Mouse (Mus musculus): ENCODE measurements around the gene Rbm5. TPM values are rescaled to one million over a fixed set of nuclear protein-coding genes. Genes with fewer than 3 reads are reported as not detected.
A peak's percentile ranks its signal among the peaks of the same experiment; 100 is the strongest.

Gene Rbm5
- polyA plus RNA-seq, 1 experiment from 2014 or later, result 218 TPM

- Histone ChIP-seq H3K27ac (replicated peaks) (peak overlapping the region; percentile 81), H3K4me1 (peaks cover 99% of the 10 kb centered on the region), H3K4me3 (replicated peaks) (0 out of 2 replicates have a peak overlapping the region, but pooled peaks have one; percentile 3), H3K9me3 (replicated peaks) (no peaks in the 10 kb centered on the region), H3K4me2 (replicated peaks) (peak overlapping the region; percentile 21), H3K36me3 (peaks cover 17% of the 10 kb centered on the region; the same call in 1 of the 2 replicates), H3K9ac (no peak overlapping the region), H3K27me3 (no peaks in the 10 kb centered on the region)
- no peak for ATAC-seq (ENCODE audit: insufficient number of reproducible peaks, low FRiP score, low TSS enrichment, low read depth)
- 15% methylated on average over 9 of the region's 9 CpGs for WGBS
These were observed 71.3 kb downstream of the Rbm5 start for GRCm38 (mm10) chr9:107699376-107699980.

GRCm38 (mm10) chr9:107698611-107699190, 72.1 kb downstream of the Rbm5 start:
- 21% methylated on average over 14 of the region's 14 CpGs for WGBS
- Histone ChIP-seq H3K4me3 (replicated peaks) (no peak overlapping the region; the same call in 1 of the 2 replicates), H3K36me3 (peaks cover 16% of the 10 kb centered on the region; the same call in 1 of the 2 replicates), H3K4me1 (peaks cover 95% of the 10 kb centered on the region), H3K9me3 (replicated peaks) (no peaks in the 10 kb centered on the region), H3K27me3 (no peaks in the 10 kb centered on the region), H3K27ac (replicated peaks) (peak overlapping the region; percentile 81), H3K4me2 (replicated peaks) (peak overlapping the region; percentile 21), H3K9ac (no peak overlapping the region)
- no peak for ATAC-seq (ENCODE audit: insufficient number of reproducible peaks, low FRiP score, low TSS enrichment, low read depth)

GRCm38 (mm10) chr9:107697811-107698521, 72.8 kb downstream of the Rbm5 start:
- peaks cover 95% of the 10 kb centered on the region for H3K4me1 ChIP-seq
- peak overlapping the region; percentile 81 for H3K27ac ChIP-seq (replicated peaks)
- H3K36me3 ChIP-seq, result peaks cover 16% of the 10 kb centered on the region; the same call in 1 of the 2 replicates
- H3K9me3 ChIP-seq (replicated peaks), result no peaks in the 10 kb centered on the region
- H3K27me3 ChIP-seq, result no peaks in the 10 kb centered on the region
- 30% methylated on average over 14 of the region's 14 CpGs for WGBS
- peak overlapping the region; percentile 21; the same call in 1 of the 2 replicates for H3K4me2 ChIP-seq (replicated peaks)
- ATAC-seq (ENCODE audit: insufficient number of reproducible peaks, low FRiP score, low TSS enrichment, low read depth), result no peak
- no peak overlapping the region for H3K9ac ChIP-seq
- no peak overlapping the region for H3K4me3 ChIP-seq (replicated peaks)

- no peak for ATAC-seq (ENCODE audit: insufficient number of reproducible peaks, low FRiP score, low TSS enrichment, low read depth)
- peaks cover 91% of the 10 kb centered on the region for H3K4me1 ChIP-seq
- WGBS, result 52% methylated on average over 9 of the region's 9 CpGs
These were observed 73.8 kb downstream of the Rbm5 start for GRCm38 (mm10) chr9:107696845-107697610.

GRCm38 (mm10) chr9:107696106-107696479, 74.7 kb downstream of the Rbm5 start:
- no peak for ATAC-seq (ENCODE audit: insufficient number of reproducible peaks, low FRiP score, low TSS enrichment, low read depth)
- peak overlapping the region; percentile 63; the same call in 1 of the 2 replicates for H3K27ac ChIP-seq (replicated peaks)
- 31% methylated on average over 6 of the region's 6 CpGs for WGBS
- peaks cover 27% of the 10 kb centered on the region for H3K36me3 ChIP-seq
- no peaks in the 10 kb centered on the region for H3K9me3 ChIP-seq (replicated peaks)
- H3K4me2 ChIP-seq (replicated peaks), result no peak overlapping the region
- peaks cover 82% of the 10 kb centered on the region for H3K4me1 ChIP-seq
- H3K4me3 ChIP-seq (replicated peaks), result no peak overlapping the region
- H3K9ac ChIP-seq, result no peak overlapping the region
- no peaks in the 10 kb centered on the region for H3K27me3 ChIP-seq

More at GRCm38 (mm10) chr9:107696845-107697610, 73.8 kb downstream of the Rbm5 start:
- no peaks in the 10 kb centered on the region for H3K9me3 ChIP-seq (replicated peaks)
- H3K27me3 ChIP-seq, result no peaks in the 10 kb centered on the region
- H3K4me2 ChIP-seq (replicated peaks), result no peak overlapping the region
- H3K9ac ChIP-seq, result no peak overlapping the region
- peak overlapping the region; percentile 67; the same call in 1 of the 2 replicates for H3K27ac ChIP-seq (replicated peaks)
- H3K4me3 ChIP-seq (replicated peaks), result no peak overlapping the region
- peaks cover 21% of the 10 kb centered on the region for H3K36me3 ChIP-seq

GRCm38 (mm10) chr9:107695441-107696105, 75.2 kb downstream of the Rbm5 start:
- H3K9ac ChIP-seq, result no peak overlapping the region
- no peak for ATAC-seq (ENCODE audit: insufficient number of reproducible peaks, low FRiP score, low TSS enrichment, low read depth)
- H3K4me3 ChIP-seq (replicated peaks), result no peak overlapping the region
- H3K4me2 ChIP-seq (replicated peaks), result no peak overlapping the region
- peaks cover 77% of the 10 kb centered on the region for H3K4me1 ChIP-seq
- H3K36me3 ChIP-seq, result peaks cover 33% of the 10 kb centered on the region
- H3K27me3 ChIP-seq, result no peaks in the 10 kb centered on the region
- H3K27ac ChIP-seq (replicated peaks), result peak overlapping the region; percentile 63; the same call in 1 of the 2 replicates
- H3K9me3 ChIP-seq (replicated peaks), result no peaks in the 10 kb centered on the region
- WGBS, result 82% methylated on average over 12 of the region's 12 CpGs

GRCm38 (mm10) chr9:107694627-107695026, 76.2 kb downstream of the Rbm5 start:
- Histone ChIP-seq H3K27me3 (no peaks in the 10 kb centered on the region), H3K9me3 (replicated peaks) (no peaks in the 10 kb centered on the region), H3K4me3 (replicated peaks) (no peak overlapping the region), H3K4me2 (replicated peaks) (no peak overlapping the region), H3K4me1 (peaks cover 68% of the 10 kb centered on the region), H3K36me3 (peaks cover 42% of the 10 kb centered on the region), H3K9ac (no peak overlapping the region), H3K27ac (replicated peaks) (no peak overlapping the region)
- WGBS, result 63% methylated on average over 7 of the region's 7 CpGs
- no peak for ATAC-seq (ENCODE audit: insufficient number of reproducible peaks, low FRiP score, low TSS enrichment, low read depth)

GRCm38 (mm10) chr9:107693433-107693987, 77.3 kb downstream of the Rbm5 start:
- WGBS, result 47% methylated on average over 4 of the region's 4 CpGs

GRCm38 (mm10) chr9:107692785-107693184, 78.0 kb downstream of the Rbm5 start:
- no peak overlapping the region for H3K9ac ChIP-seq
- H3K27me3 ChIP-seq, result no peaks in the 10 kb centered on the region
- no peak overlapping the region for H3K4me2 ChIP-seq (replicated peaks)
- H3K9me3 ChIP-seq (replicated peaks), result no peaks in the 10 kb centered on the region
- H3K36me3 ChIP-seq, result peaks cover 59% of the 10 kb centered on the region
- H3K27ac ChIP-seq (replicated peaks), result no peak overlapping the region
- H3K4me1 ChIP-seq, result peaks cover 49% of the 10 kb centered on the region
- no peak overlapping the region for H3K4me3 ChIP-seq (replicated peaks)
- ATAC-seq (ENCODE audit: insufficient number of reproducible peaks, low FRiP score, low TSS enrichment, low read depth), result no peak
- WGBS, result 67% methylated on average over 5 of the region's 5 CpGs

More at GRCm38 (mm10) chr9:107693433-107693987, 77.3 kb downstream of the Rbm5 start:
- peaks cover 52% of the 10 kb centered on the region for H3K36me3 ChIP-seq
- ATAC-seq (ENCODE audit: insufficient number of reproducible peaks, low FRiP score, low TSS enrichment, low read depth), result no peak
- no peak overlapping the region for H3K9ac ChIP-seq
- no peaks in the 10 kb centered on the region for H3K27me3 ChIP-seq
- peaks cover 57% of the 10 kb centered on the region for H3K4me1 ChIP-seq
- no peak overlapping the region for H3K4me3 ChIP-seq (replicated peaks)
- no peaks in the 10 kb centered on the region for H3K9me3 ChIP-seq (replicated peaks)
- no peak overlapping the region for H3K4me2 ChIP-seq (replicated peaks)
- H3K27ac ChIP-seq (replicated peaks), result no peak overlapping the region

- no peak for ATAC-seq (ENCODE audit: insufficient number of reproducible peaks, low FRiP score, low TSS enrichment, low read depth)
- no peak overlapping the region for H3K4me3 ChIP-seq (replicated peaks)
- H3K36me3 ChIP-seq, result peaks cover 76% of the 10 kb centered on the region
- H3K4me1 ChIP-seq, result peaks cover 25% of the 10 kb centered on the region
- no peaks in the 10 kb centered on the region for H3K9me3 ChIP-seq (replicated peaks)
- no peak overlapping the region for H3K4me2 ChIP-seq (replicated peaks)
- 69% methylated on average over 8 of the region's 8 CpGs for WGBS
- H3K9ac ChIP-seq, result no peak overlapping the region
- no peaks in the 10 kb centered on the region for H3K27me3 ChIP-seq
- H3K27ac ChIP-seq (replicated peaks), result no peak overlapping the region
These were observed 80.4 kb downstream of the Rbm5 start for GRCm38 (mm10) chr9:107690391-107690790.
